Mouse (Mus musculus): ENCODE results near the gene Gna14. TPM values are rescaled to one million over a fixed set of nuclear protein-coding genes. Genes with fewer than 3 reads are reported as not detected.

The Gna14 gene
- total and polyA plus RNA-seq, 3 experiments, result not detected

GRCm38 (mm10) chr19:16527031-16527430 is 91.5 kb downstream of the Gna14 start:
- H3K9ac ChIP-seq (ENCODE audit: control insufficient read depth, low read depth, low read length, poor library complexity, severe bottlenecking), result no peak overlapping the region
- H3K4me3 ChIP-seq (ENCODE audit: control insufficient read depth in 1 of 2, insufficient read depth in 1 of 2, low read depth in 2 of 2, low read length in 2 of 2), result no peak overlapping the region
- DNase-seq (ENCODE audit: low read depth, low spot score), result no peak
- H3K4me1 ChIP-seq (ENCODE audit: control insufficient read depth in 1 of 2, insufficient read depth in 2 of 2, low read length in 2 of 2), result peaks cover 0 to 8% of the 10 kb centered on the region in 2 experiments; a peak in 2 of 4 replicates
- TF ChIP-seq MAX (IDR thresholded peaks at IDR 0.05; ENCODE audit: low read length) (no peak), TBP (IDR thresholded peaks at IDR 0.05; ENCODE audit: low read depth, low read length) (no peak), SMC3 (IDR thresholded peaks at IDR 0.05; ENCODE audit: low read depth, low read length) (no peak), NELFE (IDR thresholded peaks at IDR 0.05; ENCODE audit: low read depth, low read length) (no peak), NRF1 (IDR thresholded peaks at IDR 0.05; ENCODE audit: insufficient read depth, low read depth, low read length, poor library complexity, severe bottlenecking) (no peak), ELF1 (IDR thresholded peaks at IDR 0.05; ENCODE audit: low read depth, low read length) (no peak), CHD1 (IDR thresholded peaks at IDR 0.05; ENCODE audit: low read depth, low read length) (no peak), GATA1 (IDR thresholded peaks at IDR 0.05; ENCODE audit: low read depth, low read length) (no peak), USF2 (IDR thresholded peaks at IDR 0.05; ENCODE audit: borderline replicate concordance in 1 of 2, insufficient read depth in 1 of 2, low read depth in 1 of 2, low read length in 2 of 2) (no peak), EP300 (IDR thresholded peaks at IDR 0.05; ENCODE audit: low read depth in 1 of 2, low read length in 2 of 2) (no peak), HCFC1 (IDR thresholded peaks at IDR 0.05; ENCODE audit: low read depth, low read length) (no peak), E2F4 (IDR thresholded peaks at IDR 0.05; ENCODE audit: borderline replicate concordance, low read depth, low read length) (no peak), SIN3A (IDR thresholded peaks at IDR 0.05; ENCODE audit: low read length) (no peak), POLR2A (IDR thresholded peaks at IDR 0.05; ENCODE audit: control insufficient read depth in 1 of 2, insufficient read depth in 1 of 2, low read depth in 1 of 2, low read length in 2 of 2, poor library complexity in 1 of 2) (no peak), JUND (IDR thresholded peaks at IDR 0.05; ENCODE audit: low read depth, low read length) (no peak), MAFK (IDR thresholded peaks at IDR 0.05; ENCODE audit: borderline replicate concordance, low read depth, low read length) (no peak)
- no peaks in the 10 kb centered on the region for H3K27me3 ChIP-seq (ENCODE audit: control insufficient read depth in 1 of 2, insufficient read depth in 2 of 2, low read length in 2 of 2)
- H3K27ac ChIP-seq (ENCODE audit: control insufficient read depth, low read depth, low read length), result no peak overlapping the region
- H3K36me3 ChIP-seq (ENCODE audit: control insufficient read depth in 1 of 2, insufficient read depth in 2 of 2, low read length in 2 of 2), result peaks cover 0 to 6% of the 10 kb centered on the region in 2 experiments; a peak in 2 of 4 replicates
- H3K9me3 ChIP-seq (replicated peaks; ENCODE audit: insufficient read depth, low read length), result no peaks in the 10 kb centered on the region
- no peaks in the 10 kb centered on the region for H3K79me2 ChIP-seq (ENCODE audit: control insufficient read depth, insufficient read depth, low read length, poor library complexity)

GRCm38 (mm10) chr19:16528225-16528828 is 92.8 kb downstream of the Gna14 start:
- Histone ChIP-seq H3K4me3 (ENCODE audit: control insufficient read depth in 1 of 2, insufficient read depth in 1 of 2, low read depth in 2 of 2, low read length in 2 of 2) (no peak overlapping the region), H3K4me1 (ENCODE audit: control insufficient read depth in 1 of 2, insufficient read depth in 2 of 2, low read length in 2 of 2) (peaks cover 0 to 8% of the 10 kb centered on the region in 2 experiments; a peak in 2 of 4 replicates)
- TF ChIP-seq MAZ (IDR thresholded peaks at IDR 0.05; ENCODE audit: low read depth, low read length) (no peak), SMC3 (IDR thresholded peaks at IDR 0.05; ENCODE audit: low read depth, low read length) (no peak), CHD2 (IDR thresholded peaks at IDR 0.05; ENCODE audit: low read length) (no peak), MAX (IDR thresholded peaks at IDR 0.05; ENCODE audit: low read length) (no peak), ZKSCAN1 (IDR thresholded peaks at IDR 0.05; ENCODE audit: low read depth, low read length) (no peak), JUND (IDR thresholded peaks at IDR 0.05; ENCODE audit: low read depth, low read length) (no peak), CHD1 (IDR thresholded peaks at IDR 0.05; ENCODE audit: low read depth, low read length) (no peak), TBP (IDR thresholded peaks at IDR 0.05; ENCODE audit: low read depth, low read length) (no peak), ELF1 (IDR thresholded peaks at IDR 0.05; ENCODE audit: low read depth, low read length) (no peak)

More at GRCm38 (mm10) chr19:16528225-16528828, 92.8 kb downstream of the Gna14 start:
- H3K36me3 ChIP-seq (ENCODE audit: control insufficient read depth in 1 of 2, insufficient read depth in 2 of 2, low read length in 2 of 2), result peaks cover 0 to 6% of the 10 kb centered on the region in 2 experiments; a peak in 2 of 4 replicates
- H3K9ac ChIP-seq (ENCODE audit: control insufficient read depth, low read depth, low read length, poor library complexity, severe bottlenecking), result no peak overlapping the region
- no peak overlapping the region for H3K27ac ChIP-seq (ENCODE audit: control insufficient read depth, low read depth, low read length)
- no peaks in the 10 kb centered on the region for H3K27me3 ChIP-seq (ENCODE audit: control insufficient read depth in 1 of 2, insufficient read depth in 2 of 2, low read length in 2 of 2)
- DNase-seq (ENCODE audit: low read depth, low spot score), result no peak
- H3K79me2 ChIP-seq (ENCODE audit: control insufficient read depth, insufficient read depth, low read length, poor library complexity), result no peaks in the 10 kb centered on the region
- H3K9me3 ChIP-seq (replicated peaks; ENCODE audit: insufficient read depth, low read length), result no peaks in the 10 kb centered on the region
